8 mouse cellular contexts compared by ENCODE assay signal in the genomic region with DNA sequence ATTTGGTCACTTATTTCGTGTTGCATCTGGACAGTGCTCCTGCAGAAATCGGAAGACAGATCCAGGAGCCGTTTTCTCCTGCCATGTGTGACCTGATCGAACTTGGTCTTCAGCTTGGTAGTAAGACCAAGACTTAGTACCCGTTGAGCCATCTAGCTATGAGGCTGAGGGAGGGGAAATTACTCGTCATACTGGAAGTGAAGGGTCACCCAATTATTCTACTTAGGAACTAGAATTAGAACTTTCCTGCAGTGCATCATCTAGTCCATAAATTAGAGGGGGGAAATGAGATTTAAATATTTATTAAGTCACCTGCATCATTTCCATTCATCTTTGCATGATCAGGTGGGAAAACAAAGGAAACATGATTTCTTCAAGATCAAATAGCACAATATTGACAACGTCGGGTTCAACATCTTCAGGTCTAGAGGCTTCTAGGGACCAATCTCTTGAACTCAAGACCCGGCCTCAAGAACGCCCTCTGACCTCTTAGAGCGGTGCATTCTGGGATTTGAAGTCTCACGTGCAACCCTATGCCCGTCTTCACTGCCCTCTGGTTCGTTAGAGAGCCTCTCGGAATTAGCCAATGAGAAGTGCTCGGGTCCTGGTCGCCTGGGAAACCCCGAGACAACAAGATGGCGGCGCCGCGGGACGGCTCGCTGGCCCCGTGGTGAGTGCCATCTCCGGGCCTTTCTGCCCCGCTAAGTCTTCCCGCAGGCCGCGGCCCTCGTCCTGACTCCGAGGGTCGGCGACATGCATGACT. TPM values are rescaled to one million over a fixed set of nuclear protein-coding genes. Genes with fewer than 3 reads are reported as not detected.
A peak's percentile ranks its signal among the peaks of the same experiment; 100 is the strongest.
DNase-seq lines count a peak whose midpoint lies in the region; ATAC-seq and TF ChIP-seq lines count a peak whose summit lies in the region.

Gene Ubxn11 (plus strand): TSS at position 592 of the 763 bp plus-strand sequence.

- TF ChIP-seq CTCF in E14TG2a.4 (conservative IDR thresholded peaks at IDR 0.05; ENCODE audit: low read length) = no peak
- TF ChIP-seq CTCF in heart, postnatal 0 days (IDR thresholded peaks at IDR 0.05; ENCODE audit: low read depth) = no peak
- no peak for TF ChIP-seq CTCF in testis, adult 2 months (IDR thresholded peaks at IDR 0.05; ENCODE audit: control insufficient read depth, insufficient read depth, insufficient replicate concordance, low read depth, low read length)

- peak; percentile 98 for ATAC-seq in forebrain, embryonic 12.5 days (ENCODE audit: low FRiP score)
- peak; percentile 98 for ATAC-seq in heart, postnatal 0 days (ENCODE audit: insufficient read depth, low read depth)
- ATAC-seq in liver, embryonic 16.5 days (ENCODE audit: low read depth) = peak; percentile 95
- peak; percentile 97 for ATAC-seq in neural tube, embryonic 13.5 days (ENCODE audit: low read depth)

- no peak within 1 kb of the TSS for H3K27ac ChIP-seq in forebrain, embryonic 12.5 days
- no peak within 1 kb of the TSS for H3K27ac ChIP-seq in heart, postnatal 0 days (ENCODE audit: low read depth)
- H3K27ac ChIP-seq in liver, embryonic 16.5 days (ENCODE audit: low read length) = peak within 1 kb of the TSS; percentile 34
- no peak within 1 kb of the TSS for H3K27ac ChIP-seq in neural tube, embryonic 13.5 days (replicated peaks)
- H3K27ac ChIP-seq in testis, adult 2 months (ENCODE audit: control insufficient read depth, insufficient read depth, low read depth, low read length) = peak within 1 kb of the TSS; percentile 82

- DNase-seq in c-Kit-positive CD71-positive TER-119-positive erythroid progenitor cells, embryonic 14.5 days (ENCODE audit: low spot score) = peak; percentile 88
- DNase-seq in heart, postnatal 0 days (ENCODE audit: low spot score) = peak; percentile 90
- DNase-seq in kidney, postnatal 4 days = peak; percentile 86 to 90

- peaks cover 34% of the 10 kb centered on the region for H3K4me1 ChIP-seq in E14TG2a.4 (replicated peaks; ENCODE audit: low read depth, low read length)
- H3K4me1 ChIP-seq in forebrain, embryonic 12.5 days = peaks cover 8% of the 10 kb centered on the region
- H3K4me1 ChIP-seq in heart, postnatal 0 days (ENCODE audit: control insufficient read depth, insufficient read depth) = peaks cover 4% of the 10 kb centered on the region; the same call in 1 of the 2 replicates
- peaks cover 20% of the 10 kb centered on the region for H3K4me1 ChIP-seq in liver, embryonic 16.5 days (ENCODE audit: control insufficient read depth, low read depth, low read length)
- peaks cover 8% of the 10 kb centered on the region for H3K4me1 ChIP-seq in neural tube, embryonic 13.5 days (replicated peaks)
- no peaks in the 10 kb centered on the region; the same call in 1 of the 2 replicates for H3K4me1 ChIP-seq in testis, adult 2 months (ENCODE audit: control insufficient read depth, insufficient read depth, low read length)

- peak within 1 kb of the TSS; percentile 67 for H3K9ac ChIP-seq in forebrain, embryonic 12.5 days
- H3K9ac ChIP-seq in heart, postnatal 0 days (replicated peaks; ENCODE audit: low read depth, low read length) = peak within 1 kb of the TSS; percentile 39; the same call in 1 of the 2 replicates
- H3K9ac ChIP-seq in liver, embryonic 16.5 days (ENCODE audit: low read depth, low read length) = peak within 1 kb of the TSS; percentile 66
- H3K9ac ChIP-seq in neural tube, embryonic 13.5 days = peak within 1 kb of the TSS; percentile 73

- 17% methylated on average over 34 of the region's 34 CpGs for WGBS in forebrain, embryonic 12.5 days
- 19% methylated on average over 34 of the region's 34 CpGs for WGBS in heart, postnatal 0 days
- WGBS in liver, embryonic 16.5 days (ENCODE audit: insufficient replicate concordance) = 14% methylated on average over 34 of the region's 34 CpGs
- 17% methylated on average over 34 of the region's 34 CpGs for WGBS in neural tube, embryonic 13.5 days

- TF ChIP-seq EP300 in heart, postnatal 0 days (IDR thresholded peaks at IDR 0.05; ENCODE audit: low read depth) = no peak

- peak within 1 kb of the TSS; percentile 94 for H3K4me3 ChIP-seq in E14TG2a.4 (replicated peaks; ENCODE audit: low read length)
- peak within 1 kb of the TSS; percentile 74 for H3K4me3 ChIP-seq in forebrain, embryonic 12.5 days (replicated peaks)
- H3K4me3 ChIP-seq in heart, postnatal 0 days (ENCODE audit: low read depth, low read length) = peak within 1 kb of the TSS; percentile 64
- H3K4me3 ChIP-seq in liver, embryonic 16.5 days (ENCODE audit: low read depth, low read length) = peak within 1 kb of the TSS; percentile 87
- H3K4me3 ChIP-seq in neural tube, embryonic 13.5 days = peak within 1 kb of the TSS; percentile 76
- H3K4me3 ChIP-seq in testis, adult 2 months (ENCODE audit: control insufficient read depth, low read depth, low read length) = peak within 1 kb of the TSS; percentile 93

- peak; percentile 94 for TF ChIP-seq POLR2A in testis, adult 2 months (IDR thresholded peaks at IDR 0.05; ENCODE audit: control insufficient read depth, low read depth, low read length)

- peak within 1 kb of the TSS; percentile 73 for H3K4me2 ChIP-seq in forebrain, embryonic 12.5 days
- H3K4me2 ChIP-seq in heart, postnatal 0 days (ENCODE audit: low read depth, low read length) = peak within 1 kb of the TSS; percentile 79
- peak within 1 kb of the TSS; percentile 72 for H3K4me2 ChIP-seq in liver, embryonic 16.5 days (ENCODE audit: low read depth, low read length)
- peak within 1 kb of the TSS; percentile 78 for H3K4me2 ChIP-seq in neural tube, embryonic 13.5 days

- no peaks in the 10 kb centered on the region for H3K9me3 ChIP-seq in E14TG2a.4 (ENCODE audit: low read length)
- H3K9me3 ChIP-seq in forebrain, embryonic 12.5 days = no peaks in the 10 kb centered on the region
- H3K9me3 ChIP-seq in heart, postnatal 0 days (replicated peaks; ENCODE audit: control insufficient read depth, low read length) = no peaks in the 10 kb centered on the region
- no peaks in the 10 kb centered on the region for H3K9me3 ChIP-seq in liver, embryonic 16.5 days (replicated peaks; ENCODE audit: control insufficient read depth, low read length)
- H3K9me3 ChIP-seq in neural tube, embryonic 13.5 days = no peaks in the 10 kb centered on the region

- H3K36me3 ChIP-seq in E14TG2a.4 (ENCODE audit: insufficient read depth, low read length) = no peaks in the 10 kb centered on the region
- H3K36me3 ChIP-seq in forebrain, embryonic 12.5 days (replicated peaks) = no peaks in the 10 kb centered on the region
- no peaks in the 10 kb centered on the region for H3K36me3 ChIP-seq in heart, postnatal 0 days (replicated peaks; ENCODE audit: control insufficient read depth, insufficient read depth, low read length)
- H3K36me3 ChIP-seq in liver, embryonic 16.5 days (ENCODE audit: control insufficient read depth, insufficient read depth) = no peaks in the 10 kb centered on the region
- H3K36me3 ChIP-seq in neural tube, embryonic 13.5 days = no peaks in the 10 kb centered on the region
- H3K36me3 ChIP-seq in testis, adult 2 months (ENCODE audit: control insufficient read depth, insufficient read depth, low read length) = no peaks in the 10 kb centered on the region

- no peaks in the 10 kb centered on the region for H3K27me3 ChIP-seq in E14TG2a.4 (ENCODE audit: insufficient read depth, low read length)
- no peaks in the 10 kb centered on the region for H3K27me3 ChIP-seq in forebrain, embryonic 12.5 days
- no peaks in the 10 kb centered on the region for H3K27me3 ChIP-seq in heart, postnatal 0 days (ENCODE audit: control insufficient read depth, insufficient read depth, low read length)
- H3K27me3 ChIP-seq in liver, embryonic 16.5 days (ENCODE audit: control insufficient read depth, insufficient read depth, low read depth, low read length) = no peaks in the 10 kb centered on the region
- H3K27me3 ChIP-seq in neural tube, embryonic 13.5 days = no peaks in the 10 kb centered on the region
- no peaks in the 10 kb centered on the region for H3K27me3 ChIP-seq in testis, adult 2 months (ENCODE audit: control insufficient read depth, insufficient read depth, low read length)

RNA-seq across cellular contexts. Expression of gene Ubxn11, which starts in this region (rescaled TPM):
- polyA plus RNA-seq in forebrain, embryonic 12.5 days (2016; fragmentation: Nextera tagmentation; extraction: Ambion mirVana) = 5.8 and 7.9 TPM in 2 replicates
- total RNA-seq in heart, postnatal 0 days (2014; rRNA removed; ENCODE audit: low replicate concordance) = not detected in 2 replicates
- 0.97 and 1.2 TPM in 2 replicates for polyA plus RNA-seq in heart, postnatal 0 days (2015; fragmentation: Nextera tagmentation; extraction: Ambion mirVana)
- 1.3 TPM in 2 replicates for polyA plus RNA-seq in liver, embryonic 16.5 days (2015; fragmentation: Nextera tagmentation; extraction: Ambion mirVana)
- polyA plus RNA-seq in neural tube, embryonic 13.5 days (2015; fragmentation: Nextera tagmentation; extraction: Ambion mirVana) = 10.3 and 10.4 TPM in 2 replicates
- polyA plus RNA-seq in testis, adult 2 months (2012; rRNA removed) = 457 and 483 TPM in 2 replicates

Comparison
In these comparisons a context has a peak if more than half of its experiments do, and no peak if none do; other contexts are left out.
1. RNA of gene Ubxn11 (polyA plus RNA-seq): 457 to 483 TPM in testis, adult 2 months; 10.3 to 10.4 TPM in neural tube, embryonic 13.5 days, 5.8 to 7.9 TPM in forebrain, embryonic 12.5 days, 1.3 TPM in liver, embryonic 16.5 days and 0.97 to 1.2 TPM in heart, postnatal 0 days; every median in the first group is over 10 times any median in the second.
2. H3K27ac ChIP-seq: peak in liver, embryonic 16.5 days (single experiment) and testis, adult 2 months (single experiment); none in forebrain, embryonic 12.5 days (single experiment), heart, postnatal 0 days (single experiment) and neural tube, embryonic 13.5 days (single experiment).
3. Peak in every context shown above with its lines, with median percentiles within 50 percentile points of each other: H3K4me3 ChIP-seq, DNase-seq, ATAC-seq, H3K4me2 ChIP-seq and H3K9ac ChIP-seq.